Mouse (Mus musculus) limb, embryonic 14.5 days (tissue): ENCODE data around the gene Arhgap10. TPM values are rescaled to one million over a fixed set of nuclear protein-coding genes. Genes with fewer than 3 reads are reported as not detected.
A peak's percentile ranks its signal among the peaks of the same experiment; 100 is the strongest.

Source experiments
- ATAC-seq: fragments of 200-750 bp; cut with Nextera tagmentation; 2 replicates; pipeline ENCODE4 v1.8.0; 2017; ENCODE audit warnings: low read depth, moderate number of reproducible peaks, moderate TSS enrichment; ENCODE audit not compliant: low FRiP score
- DNase-seq: peaks from one replicate; pipeline ENCODE4 v3.0.0-alpha.2; 2015; ENCODE audit warnings: low spot score
- H3K27ac ChIP-seq: fragments of 300-500 bp; sonication (generic); replicated peaks from 2 replicates; pipeline ENCODE4 v1.5.1; 2014; ENCODE audit warnings: low read depth, mild to moderate bottlenecking, low read length, moderate library complexity, mixed read lengths
- H3K27me3 ChIP-seq: fragments of 300-500 bp; sonication (generic); 2 replicates; pipeline ENCODE4 v1.6.1; 2014; ENCODE audit warnings: low read length, mixed read lengths; ENCODE audit not compliant: control insufficient read depth, insufficient read depth
- H3K36me3 ChIP-seq: fragments of 300-500 bp; sonication (generic); 2 replicates; pipeline ENCODE4 v1.6.1; 2014; ENCODE audit warnings: mild to moderate bottlenecking, low read length, moderate library complexity, mixed read lengths; ENCODE audit not compliant: control insufficient read depth, insufficient read depth
- H3K4me1 ChIP-seq: fragments of 300-500 bp; sonication (generic); 2 replicates; pipeline ENCODE4 v1.6.1; 2014; ENCODE audit warnings: antibody characterized with exemption, low read length, mixed read lengths; ENCODE audit not compliant: control insufficient read depth, insufficient read depth
- H3K4me2 ChIP-seq: fragments of 300-500 bp; sonication (generic); replicated peaks from 2 replicates; pipeline ENCODE4 v1.6.1; 2014; ENCODE audit warnings: low read depth, mild to moderate bottlenecking, low read length, moderate library complexity; ENCODE audit not compliant: severe bottlenecking
- H3K4me3 ChIP-seq: fragments of 300-500 bp; sonication (generic); replicated peaks from 2 replicates; pipeline ENCODE4 v1.5.1; 2014; ENCODE audit warnings: low read length
- H3K9ac ChIP-seq: fragments of 300-500 bp; sonication (generic); 2 replicates; pipeline ENCODE4 v1.6.1; 2014; ENCODE audit warnings: mild to moderate bottlenecking, low read depth, low read length, moderate library complexity; ENCODE audit not compliant: severe bottlenecking
- H3K9me3 ChIP-seq: fragments of 300-500 bp; sonication (generic); 2 replicates; pipeline ENCODE4 v1.6.1; 2016; ENCODE audit warnings: low read length; ENCODE audit not compliant: control insufficient read depth
- POLR2A ChIP-seq: fragments of 200-500 bp; IDR thresholded peaks from 2 replicates; pipeline ENCODE4 v1.8.0; 2012; ENCODE audit warnings: inconsistent platforms, mild to moderate bottlenecking, moderate library complexity, borderline replicate concordance; ENCODE audit not compliant: insufficient read depth, insufficient read length; ENCODE audit errors: extremely low read depth
- WGBS: fragments of 180-500 bp; shearing (Covaris S2); extraction: QIAGEN DNeasy Blood & Tissue Kit; methylation state at CpG from one replicate; pipeline ENCODE4 v1.1.7; 2014; 5-methylcytosine and 5-hydroxymethylcytosine counted together
- polyA plus RNA-seq, 2 experiments: library from polyadenylated mRNA; depleted of rRNA in 1 of 2; stranded (reverse) in 1 of 2; unstranded in 1 of 2; fragments of >200 nt; fragmentation: Nextera tagmentation in 1 of 2; extraction: Ambion mirVana in 1 of 2; gene quantifications; 2 replicates each; pipeline versions ENCODE4 v1.2.1 to v1.2.3; 2012 to 2014

Gene Arhgap10
- polyA plus RNA-seq, 2 experiments = 25.1 to 29.3 TPM

GRCm38 (mm10) chr8:77416738-77417137 lies 101.0 kb downstream of the Arhgap10 start:
- DNase-seq (no peak), ATAC-seq (0 out of 2 replicates have a peak, but pooled peaks have one; percentile 13)
- WGBS = 11% methylated on average over 5 of the region's 5 CpGs
- no peak overlapping the region for H3K9ac ChIP-seq
- no peak for TF ChIP-seq POLR2A
- H3K4me2 ChIP-seq = no peak overlapping the region
- H3K36me3 ChIP-seq = peaks cover 14% of the 10 kb centered on the region
- H3K4me1 ChIP-seq = 0 out of 2 replicates have a peak, but pooled peaks cover 5% of the 10 kb centered on the region
- no peak overlapping the region for H3K4me3 ChIP-seq
- H3K9me3 ChIP-seq = no peaks in the 10 kb centered on the region
- no peak overlapping the region for H3K27ac ChIP-seq
- H3K27me3 ChIP-seq = no peaks in the 10 kb centered on the region

GRCm38 (mm10) chr8:77416034-77416433 lies 101.7 kb downstream of the Arhgap10 start:
- Histone ChIP-seq H3K9me3 (no peaks in the 10 kb centered on the region), H3K27me3 (no peaks in the 10 kb centered on the region), H3K4me2 (no peak overlapping the region), H3K4me3 (no peak overlapping the region), H3K4me1 (0 out of 2 replicates have a peak, but pooled peaks cover 5% of the 10 kb centered on the region), H3K9ac (no peak overlapping the region), H3K27ac (no peak overlapping the region), H3K36me3 (peaks cover 18% of the 10 kb centered on the region)
- ATAC-seq = no peak
- no peak for DNase-seq
- 58% methylated on average over 4 of the region's 5 CpGs for WGBS
- TF ChIP-seq POLR2A = no peak

- DNase-seq (no peak), ATAC-seq (no peak)
- 97% methylated on average over 15 of the region's 15 CpGs for WGBS
- H3K9me3 ChIP-seq = no peaks in the 10 kb centered on the region
- TF ChIP-seq POLR2A = no peak
- no peak overlapping the region for H3K9ac ChIP-seq
- H3K27me3 ChIP-seq = no peaks in the 10 kb centered on the region
- no peak overlapping the region for H3K27ac ChIP-seq
- H3K4me2 ChIP-seq = no peak overlapping the region
- H3K36me3 ChIP-seq = peaks cover 39% of the 10 kb centered on the region
- H3K4me1 ChIP-seq = no peaks in the 10 kb centered on the region
- no peak overlapping the region for H3K4me3 ChIP-seq
Observed at GRCm38 (mm10) chr8:77411262-77411661, 106.5 kb downstream of the Arhgap10 start.

- ATAC-seq (no peak), DNase-seq (no peak)
- no peaks in the 10 kb centered on the region for H3K9me3 ChIP-seq
- WGBS = 89% methylated on average over 9 of the region's 9 CpGs
- H3K27ac ChIP-seq = no peak overlapping the region
- H3K4me3 ChIP-seq = no peak overlapping the region
- peaks cover 39% of the 10 kb centered on the region for H3K36me3 ChIP-seq
- TF ChIP-seq POLR2A = no peak
- H3K27me3 ChIP-seq = no peaks in the 10 kb centered on the region
- no peak overlapping the region for H3K9ac ChIP-seq
- no peaks in the 10 kb centered on the region for H3K4me1 ChIP-seq
- H3K4me2 ChIP-seq = no peak overlapping the region
Observed at GRCm38 (mm10) chr8:77410394-77410793, 107.4 kb downstream of the Arhgap10 start.

- Histone ChIP-seq H3K9me3 (no peaks in the 10 kb centered on the region), H3K27ac (no peak overlapping the region), H3K4me1 (no peaks in the 10 kb centered on the region), H3K4me2 (no peak overlapping the region), H3K27me3 (no peaks in the 10 kb centered on the region), H3K4me3 (no peak overlapping the region), H3K9ac (no peak overlapping the region), H3K36me3 (peaks cover 39% of the 10 kb centered on the region)
- ATAC-seq = no peak
- 91% methylated on average over 19 of the region's 19 CpGs for WGBS
- no peak for TF ChIP-seq POLR2A
- no peak for DNase-seq
Observed at GRCm38 (mm10) chr8:77408527-77409215, 109.1 kb downstream of the Arhgap10 start.
